Comparison of ENCODE assay signal across 10 mouse cellular contexts in the genomic region with DNA sequence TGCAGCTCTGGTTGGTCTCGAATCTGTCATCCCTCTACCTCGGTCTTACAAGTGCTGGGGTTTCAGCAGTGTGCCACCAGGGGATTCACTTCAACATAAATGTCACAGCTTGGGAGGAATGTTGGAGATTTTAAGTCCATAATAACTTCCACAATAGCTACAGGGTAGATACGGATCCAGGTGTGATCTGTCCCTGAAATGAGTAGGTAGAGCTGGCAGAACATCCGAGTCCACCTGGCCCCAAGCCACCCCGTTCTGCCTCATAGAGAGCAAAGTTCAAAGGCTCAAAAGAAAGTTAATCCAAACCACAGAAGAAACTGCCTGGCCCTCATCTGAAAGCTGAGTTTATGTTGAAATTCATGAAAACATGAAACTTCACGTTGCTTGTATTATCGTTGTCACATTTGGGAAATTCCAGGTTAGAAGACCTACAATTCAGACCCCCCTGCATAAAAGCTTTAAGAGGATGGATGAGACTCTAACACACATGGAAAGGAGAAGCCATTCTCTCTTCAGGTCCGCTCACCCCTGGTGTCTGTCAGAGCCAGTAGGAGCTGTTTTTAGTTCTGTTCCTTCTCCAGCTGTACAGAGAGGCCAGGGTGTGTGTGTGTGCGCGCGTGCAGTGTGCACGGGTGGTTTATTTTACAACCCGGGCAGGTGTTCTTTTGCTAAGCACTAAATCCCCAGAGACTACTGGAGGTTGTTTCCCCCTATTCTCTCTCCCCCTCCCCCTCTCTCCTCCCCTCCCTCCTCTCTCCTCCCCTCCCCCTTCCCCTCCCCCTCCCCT.
DNase-seq lines count a peak whose midpoint lies in the region; ATAC-seq and TF ChIP-seq lines count a peak whose summit lies in the region.
"Had no signal": no experiment of that assay in that cellular context is flagged by ENCODE, and none has a peak within 500 bp of the region (broad histone marks: within the 10 kb centered on the region; RNA-seq: fewer than 3 reads in every experiment).

No protein-coding gene starts in this region.

- H3K36me3 ChIP-seq in liver, postnatal 0 days (replicated peaks; ENCODE audit: insufficient read depth, low read length), result no peaks in the 10 kb centered on the region
- H3K36me3 ChIP-seq in liver, embryonic 11.5 days (ENCODE audit: control insufficient read depth, insufficient read depth, low read length), result no peaks in the 10 kb centered on the region
- no peaks in the 10 kb centered on the region for H3K36me3 ChIP-seq in intestine, embryonic 16.5 days (ENCODE audit: control insufficient read depth, insufficient read depth, low read length)
- H3K36me3 ChIP-seq: midbrain, embryonic 15.5 days had no signal

- H3K9me3 ChIP-seq in liver, postnatal 0 days (ENCODE audit: low read length), result no peaks in the 10 kb centered on the region
- H3K9me3 ChIP-seq in liver, embryonic 11.5 days (ENCODE audit: control insufficient read depth, low read length), result no peaks in the 10 kb centered on the region
- no peaks in the 10 kb centered on the region for H3K9me3 ChIP-seq in intestine, embryonic 16.5 days (ENCODE audit: control insufficient read depth, low read length)
- H3K9me3 ChIP-seq: midbrain, embryonic 15.5 days had no signal

- peak overlapping the region; percentile 22; the same call in 1 of the 2 replicates for H3K4me2 ChIP-seq in liver, postnatal 0 days (ENCODE audit: low read depth, low read length)
- no peak overlapping the region for H3K4me2 ChIP-seq in liver, embryonic 11.5 days
- H3K4me2 ChIP-seq in intestine, embryonic 16.5 days (ENCODE audit: low read depth, low read length), result no peak overlapping the region
- H3K4me2 ChIP-seq: midbrain, embryonic 15.5 days had no signal

- 72% methylated on average over 13 of the region's 13 CpGs for WGBS in liver, postnatal 0 days (ENCODE audit: insufficient replicate concordance)
- 84% methylated on average over 13 of the region's 13 CpGs for WGBS in liver, embryonic 11.5 days
- WGBS in intestine, embryonic 16.5 days, result 45% methylated on average over 13 of the region's 13 CpGs

- ATAC-seq in liver, postnatal 0 days, result peak; percentile 78
- no peak for ATAC-seq in liver, embryonic 11.5 days (replicated peaks; ENCODE audit: low FRiP score)
- peak; percentile 85 for ATAC-seq in intestine, embryonic 16.5 days
- ATAC-seq: midbrain, embryonic 15.5 days had no signal

- H3K4me1 ChIP-seq in liver, postnatal 0 days (ENCODE audit: insufficient read depth), result peaks cover 16% of the 10 kb centered on the region
- 0 out of 2 replicates have a peak, but pooled peaks cover 3% of the 10 kb centered on the region for H3K4me1 ChIP-seq in liver, embryonic 11.5 days (replicated peaks; ENCODE audit: control insufficient read depth, insufficient read depth, low read length)
- peaks cover 24% of the 10 kb centered on the region for H3K4me1 ChIP-seq in intestine, embryonic 16.5 days (ENCODE audit: control insufficient read depth, insufficient read depth, low read length)
- H3K4me1 ChIP-seq: midbrain, embryonic 15.5 days had no signal

- no peak for TF ChIP-seq CTCF in liver, postnatal 0 days (IDR thresholded peaks at IDR 0.05; ENCODE audit: low read depth)

- no peak overlapping the region for H3K9ac ChIP-seq in liver, postnatal 0 days (replicated peaks)
- no peak overlapping the region for H3K9ac ChIP-seq in liver, embryonic 11.5 days (ENCODE audit: low read depth, low read length)
- no peak overlapping the region for H3K9ac ChIP-seq in intestine, embryonic 16.5 days (ENCODE audit: low read depth, low read length)
- H3K9ac ChIP-seq: midbrain, embryonic 15.5 days had no signal

- TF ChIP-seq EP300 in liver, postnatal 0 days (IDR thresholded peaks at IDR 0.05; ENCODE audit: low read depth), result no peak

- H3K27me3 ChIP-seq in liver, postnatal 0 days (ENCODE audit: insufficient read depth, low read length), result no peaks in the 10 kb centered on the region
- H3K27me3 ChIP-seq in liver, embryonic 11.5 days (replicated peaks; ENCODE audit: control insufficient read depth, insufficient read depth, low read length), result no peaks in the 10 kb centered on the region
- no peaks in the 10 kb centered on the region for H3K27me3 ChIP-seq in intestine, embryonic 16.5 days (replicated peaks; ENCODE audit: control insufficient read depth, insufficient read depth, low read length)
- H3K27me3 ChIP-seq: midbrain, embryonic 15.5 days had no signal

- peak overlapping the region; percentile 76 for H3K27ac ChIP-seq in liver, postnatal 0 days (ENCODE audit: low read depth)
- no peak overlapping the region for H3K27ac ChIP-seq in liver, embryonic 11.5 days (ENCODE audit: low read depth, low read length)
- H3K27ac ChIP-seq in intestine, embryonic 16.5 days (ENCODE audit: low read length), result peak overlapping the region; percentile 38; the same call in 1 of the 2 replicates
- H3K27ac ChIP-seq: midbrain, embryonic 15.5 days had no signal

- H3K4me3 ChIP-seq in liver, postnatal 0 days (ENCODE audit: low read depth, low read length), result no peak overlapping the region
- H3K4me3 ChIP-seq in liver, embryonic 11.5 days (ENCODE audit: low read depth, low read length), result no peak overlapping the region
- H3K4me3 ChIP-seq in intestine, embryonic 16.5 days (ENCODE audit: low read length), result no peak overlapping the region
- H3K4me3 ChIP-seq: midbrain, embryonic 15.5 days had no signal

- intact Hi-C loops in heart, postnatal 14 days (cut with DNase I), result no loop called here

- DNase-seq in liver, postnatal 0 days, result peak; percentile 58
- no peak for DNase-seq in liver, embryonic 11.5 days (ENCODE audit: low spot score)
- peak; percentile 68 for DNase-seq in kidney, postnatal 10 days
- peak; percentile 77 for DNase-seq in thymus, postnatal 0 days (ENCODE audit: low spot score)
- no peak for DNase-seq in cerebellum, postnatal 4 days (ENCODE audit: low spot score in 2 of 2)
- no peak for DNase-seq in right cerebral cortex, adult 2 months (ENCODE audit: low spot score in 2 of 2)
- DNase-seq in heart, postnatal 14 days, result no peak
- DNase-seq: lung, postnatal 14 days had no signal

Comparison
In these comparisons a context has a peak if more than half of its experiments do, and no peak if none do; other contexts are left out.
1. DNase-seq: peak in liver, postnatal 0 days (single experiment), kidney, postnatal 10 days (single experiment) and thymus, postnatal 0 days (single experiment); none in liver, embryonic 11.5 days (single experiment), cerebellum, postnatal 4 days (0 of 2), right cerebral cortex, adult 2 months (0 of 2) and heart, postnatal 14 days (0 of 2).